Mouse (Mus musculus): ENCODE data around the gene Cntnap5a.

- TF ChIP-seq CTCF (IDR thresholded peaks at IDR 0.05 in 2 of 3, conservative IDR thresholded peaks at IDR 0.05 in 1 of 3; ENCODE audit: control insufficient read depth in 1 of 3, insufficient read depth in 1 of 3, low read depth in 2 of 3, low read length in 3 of 3, poor library complexity in 1 of 3, severe bottlenecking in 1 of 3) (no peak), ZMIZ1 (IDR thresholded peaks at IDR 0.05; ENCODE audit: low read depth, low read length) (no peak)
These were observed 345.1 kb downstream of the Cntnap5a start for GRCm38 (mm10) chr1:116029653-116030052.

Data from MEL (cell line).